Mouse (Mus musculus) forelimb bud, embryonic 11.5 days (tissue): Measurements from ENCODE around the gene Cbx2.

Experiments
- DNase-seq: peaks from one replicate; pipeline ENCODE4 v3.0.0-alpha.2; 2012; ENCODE audit warnings: low read depth, low spot score

Gene Cbx2

GRCm38 (mm10) chr11:119041750-119042465, 19.1 kb downstream of the Cbx2 start:
- DNase-seq: no peak

- DNase-seq: peak; percentile 84
These were observed 19.9 kb downstream of the Cbx2 start for GRCm38 (mm10) chr11:119042466-119043272.

- no peak for DNase-seq
These were observed 20.4 kb downstream of the Cbx2 start for GRCm38 (mm10) chr11:119043273-119043540.

- no peak for DNase-seq
These were observed 21.2 kb downstream of the Cbx2 start for GRCm38 (mm10) chr11:119043761-119044550.

GRCm38 (mm10) chr11:119044551-119045337, 22.0 kb downstream of the Cbx2 start:
- DNase-seq: no peak

- DNase-seq: no peak
These were observed 24.0 kb downstream of the Cbx2 start for GRCm38 (mm10) chr11:119046601-119047245.

- DNase-seq: no peak
These were observed 24.7 kb downstream of the Cbx2 start for GRCm38 (mm10) chr11:119047261-119048132.

- DNase-seq: no peak
These were observed 25.4 kb downstream of the Cbx2 start for GRCm38 (mm10) chr11:119048133-119048510.

- DNase-seq: no peak
These were observed 27.6 kb downstream of the Cbx2 start for GRCm38 (mm10) chr11:119050361-119050760.

- DNase-seq: no peak
These were observed 28.7 kb downstream of the Cbx2 start for GRCm38 (mm10) chr11:119051426-119051825.

GRCm38 (mm10) chr11:119051927-119052660, 29.3 kb downstream of the Cbx2 start:
- DNase-seq: no peak

- DNase-seq: no peak
These were observed 30.0 kb downstream of the Cbx2 start for GRCm38 (mm10) chr11:119052661-119053256.

- DNase-seq: peak; percentile 94
These were observed 30.5 kb downstream of the Cbx2 start for GRCm38 (mm10) chr11:119053257-119053670.

- DNase-seq: no peak
These were observed 31.1 kb downstream of the Cbx2 start for GRCm38 (mm10) chr11:119053738-119054350.

GRCm38 (mm10) chr11:119054351-119055345, 31.9 kb downstream of the Cbx2 start:
- DNase-seq: no peak

- no peak for DNase-seq
These were observed 32.9 kb downstream of the Cbx2 start for GRCm38 (mm10) chr11:119055571-119056131.
